Mouse (Mus musculus) heart, embryonic 16.5 days (tissue): ENCODE results near the gene Snx3. TPM values are rescaled to one million over a fixed set of nuclear protein-coding genes. Genes with fewer than 3 reads are reported as not detected.

Source experiments
- ATAC-seq: fragments of 200-750 bp; cut with Nextera tagmentation; replicated peaks from 2 replicates; pipeline ENCODE4 v1.8.0; 2017; ENCODE audit warnings: moderate number of reproducible peaks; ENCODE audit not compliant: insufficient read depth, low FRiP score; ENCODE audit errors: extremely low read depth
- H3K27ac ChIP-seq: fragments of 300-500 bp; sonication (generic); 2 replicates; pipeline ENCODE4 v1.5.1; 2014; ENCODE audit warnings: mild to moderate bottlenecking, low read length, control low read depth, moderate library complexity
- H3K27me3 ChIP-seq: fragments of 300-500 bp; sonication (generic); 2 replicates; pipeline ENCODE4 v1.6.1; 2014; ENCODE audit warnings: low read length, mixed read lengths; ENCODE audit not compliant: control insufficient read depth, insufficient read depth
- H3K36me3 ChIP-seq: fragments of 300-500 bp; sonication (generic); 2 replicates; pipeline ENCODE4 v1.6.1; 2014; ENCODE audit not compliant: control insufficient read depth, insufficient read depth
- H3K4me1 ChIP-seq: fragments of 300-500 bp; sonication (generic); 2 replicates; pipeline ENCODE4 v1.6.1; 2014; ENCODE audit warnings: low read length, mixed read lengths; ENCODE audit not compliant: control insufficient read depth, insufficient read depth
- H3K4me2 ChIP-seq: fragments of 300-500 bp; sonication (generic); 2 replicates; pipeline ENCODE4 v1.6.1; 2014; ENCODE audit warnings: low read depth, mild to moderate bottlenecking, control low read depth, low read length
- H3K4me3 ChIP-seq: fragments of 300-500 bp; sonication (generic); 2 replicates; pipeline ENCODE4 v1.5.1; 2014; ENCODE audit warnings: mild to moderate bottlenecking, control low read depth, low read length
- H3K9ac ChIP-seq: fragments of 300-500 bp; sonication (generic); 2 replicates; pipeline ENCODE4 v1.6.1; 2014; ENCODE audit warnings: low read length, control low read depth
- H3K9me3 ChIP-seq: fragments of 300-500 bp; sonication (generic); replicated peaks from 2 replicates; pipeline ENCODE4 v1.6.1; 2016; ENCODE audit warnings: low read length; ENCODE audit not compliant: control insufficient read depth
- WGBS: fragments of 180-500 bp; shearing (Covaris S2); extraction: QIAGEN DNeasy Blood & Tissue Kit; methylation state at CpG from one replicate; pipeline ENCODE4 v1.1.7; 2014; 5-methylcytosine and 5-hydroxymethylcytosine counted together
- polyA plus RNA-seq: library from polyadenylated mRNA; unstranded; fragments of >200 nt; fragmentation: Nextera tagmentation; extraction: Ambion mirVana; gene quantifications from 2 replicates; pipeline ENCODE4 v1.2.1, GENCODE M21; 2015

The Snx3 gene
- polyA plus RNA-seq, 1 experiment from 2014 or later: 415 TPM

GRCm38 (mm10) chr10:42476774-42477475 is 24.9 kb upstream of the Snx3 start:
- H3K4me3 ChIP-seq: no peak overlapping the region; the same call in 1 of the 2 replicates
- WGBS: 88% methylated on average over 10 of the region's 10 CpGs
- H3K9me3 ChIP-seq: no peaks in the 10 kb centered on the region
- no peak for ATAC-seq
- peaks cover 9% of the 10 kb centered on the region; the same call in 1 of the 2 replicates for H3K36me3 ChIP-seq
- H3K9ac ChIP-seq: no peak overlapping the region
- H3K4me2 ChIP-seq: peak overlapping the region; percentile 96
- H3K27ac ChIP-seq: peak overlapping the region; percentile 99
- peaks cover 17% of the 10 kb centered on the region for H3K4me1 ChIP-seq
- H3K27me3 ChIP-seq: no peaks in the 10 kb centered on the region

GRCm38 (mm10) chr10:42477550-42478340 is 24.1 kb upstream of the Snx3 start:
- peak; percentile 37 for ATAC-seq
- 9% methylated on average over 25 of the region's 25 CpGs for WGBS

GRCm38 (mm10) chr10:42478341-42478720 is 23.5 kb upstream of the Snx3 start, which contains the start of gene Afg1l:
Gene Afg1l (minus strand): TSS chr10:42478565.
- ATAC-seq: peak; percentile 95
- no peaks in the 10 kb centered on the region for H3K36me3 ChIP-seq
- no peaks in the 10 kb centered on the region for H3K9me3 ChIP-seq
- H3K4me2 ChIP-seq: peak within 1 kb of the TSS; percentile 96
- under 1% methylated on average over 29 of the region's 29 CpGs for WGBS
- H3K27ac ChIP-seq: peak within 1 kb of the TSS; percentile 99
- no peaks in the 10 kb centered on the region for H3K27me3 ChIP-seq
- H3K4me3 ChIP-seq: peak within 1 kb of the TSS; percentile 90
- H3K4me1 ChIP-seq: peaks cover 17% of the 10 kb centered on the region
- peak within 1 kb of the TSS; percentile 99 for H3K9ac ChIP-seq

More at GRCm38 (mm10) chr10:42477550-42478340, 24.1 kb upstream of the Snx3 start:
- H3K9me3 ChIP-seq: no peaks in the 10 kb centered on the region
- H3K27ac ChIP-seq: peak overlapping the region; percentile 99
- peak overlapping the region; percentile 90 for H3K4me3 ChIP-seq
- H3K36me3 ChIP-seq: 0 out of 2 replicates have a peak, but pooled peaks cover 5% of the 10 kb centered on the region
- peak overlapping the region; percentile 99 for H3K9ac ChIP-seq
- H3K4me1 ChIP-seq: peaks cover 17% of the 10 kb centered on the region
- peak overlapping the region; percentile 96 for H3K4me2 ChIP-seq
- H3K27me3 ChIP-seq: no peaks in the 10 kb centered on the region

GRCm38 (mm10) chr10:42480719-42481118 is 21.1 kb upstream of the Snx3 start:
- Histone ChIP-seq H3K27me3 (no peaks in the 10 kb centered on the region), H3K4me3 (no peak overlapping the region), H3K4me1 (peaks cover 17% of the 10 kb centered on the region), H3K9ac (no peak overlapping the region), H3K4me2 (no peak overlapping the region), H3K27ac (no peak overlapping the region), H3K36me3 (no peaks in the 10 kb centered on the region), H3K9me3 (no peaks in the 10 kb centered on the region)
- WGBS: 65% methylated on average over 4 of the region's 4 CpGs
- ATAC-seq: no peak

GRCm38 (mm10) chr10:42488606-42489296 is 13.1 kb upstream of the Snx3 start:
- Histone ChIP-seq H3K4me3 (no peak overlapping the region), H3K27me3 (no peaks in the 10 kb centered on the region), H3K9ac (no peak overlapping the region), H3K4me1 (peaks cover 10% of the 10 kb centered on the region), H3K36me3 (no peaks in the 10 kb centered on the region), H3K4me2 (no peak overlapping the region), H3K9me3 (no peaks in the 10 kb centered on the region), H3K27ac (no peak overlapping the region)
- 29% methylated on average over 8 of the region's 8 CpGs for WGBS
- ATAC-seq: no peak

GRCm38 (mm10) chr10:42491158-42491557 is 10.7 kb upstream of the Snx3 start:
- Histone ChIP-seq H3K27ac (peak overlapping the region; percentile 24; the same call in 1 of the 2 replicates), H3K27me3 (no peaks in the 10 kb centered on the region), H3K4me1 (peaks cover 10% of the 10 kb centered on the region), H3K9me3 (no peaks in the 10 kb centered on the region), H3K4me3 (no peak overlapping the region), H3K36me3 (no peaks in the 10 kb centered on the region), H3K9ac (no peak overlapping the region), H3K4me2 (peak overlapping the region; percentile 21; the same call in 1 of the 2 replicates)
- ATAC-seq: no peak
- 0% methylated on average over 1 of the region's 1 CpGs for WGBS

GRCm38 (mm10) chr10:42492027-42492771 is 9.6 kb upstream of the Snx3 start:
- peaks cover 10% of the 10 kb centered on the region for H3K4me1 ChIP-seq
- no peak overlapping the region for H3K27ac ChIP-seq
- H3K4me2 ChIP-seq: no peak overlapping the region

GRCm38 (mm10) chr10:42493000-42493399 is 8.8 kb upstream of the Snx3 start:
- H3K9me3 ChIP-seq: no peaks in the 10 kb centered on the region
- H3K4me2 ChIP-seq: no peak overlapping the region
- H3K27me3 ChIP-seq: no peaks in the 10 kb centered on the region
- no peaks in the 10 kb centered on the region for H3K36me3 ChIP-seq
- no peak overlapping the region for H3K27ac ChIP-seq
- no peak overlapping the region for H3K4me3 ChIP-seq
- no peak for ATAC-seq
- no peak overlapping the region for H3K9ac ChIP-seq
- peaks cover 10% of the 10 kb centered on the region for H3K4me1 ChIP-seq
- WGBS: 49% methylated on average over 4 of the region's 4 CpGs

More at GRCm38 (mm10) chr10:42492027-42492771, 9.6 kb upstream of the Snx3 start:
- no peak for ATAC-seq
- no peaks in the 10 kb centered on the region for H3K9me3 ChIP-seq
- no peaks in the 10 kb centered on the region for H3K36me3 ChIP-seq
- WGBS: 80% methylated on average over 10 of the region's 10 CpGs
- H3K27me3 ChIP-seq: no peaks in the 10 kb centered on the region
- H3K9ac ChIP-seq: no peak overlapping the region
- no peak overlapping the region for H3K4me3 ChIP-seq
